Mouse (Mus musculus) WW6 (cell line): ENCODE data around the gene Memo1.
A peak's percentile ranks its signal among the peaks of the same experiment; 100 is the strongest.
"Not testable (repeated sequence)": the region's sequence is repeated elsewhere in the genome, so short reads cannot be mapped to it uniquely, and the experiment has no call there.

Experiments used
- DNase-seq: peaks from one replicate; pipeline ENCODE4 v3.0.0-alpha.2; 2013; ENCODE audit warnings: low read depth, low spot score

Gene Memo1

GRCm38 (mm10) chr17:74295026-74295970 is at the start of gene Memo1:
TSS of gene Memo1 (minus strand) at chr17:74295521.
- DNase-seq, result no peak

- no peak for DNase-seq
Measured at GRCm38 (mm10) chr17:74341151-74341550, 45.8 kb upstream of the Memo1 start.

- DNase-seq, result no peak
Measured at GRCm38 (mm10) chr17:74338937-74339804, 43.9 kb upstream of the Memo1 start, which contains the start of gene Spast. TSS of gene Spast (plus strand) at chr17:74338987.

GRCm38 (mm10) chr17:74338225-74338931 is 43.1 kb upstream of the Memo1 start:
- peak; percentile 86 for DNase-seq

GRCm38 (mm10) chr17:74331049-74331676 is 35.8 kb upstream of the Memo1 start:
- DNase-seq, result no peak

- not testable (repeated sequence) for DNase-seq
Measured at GRCm38 (mm10) chr17:74328146-74328545, 32.8 kb upstream of the Memo1 start.

- DNase-seq, result not testable (repeated sequence)
Measured at GRCm38 (mm10) chr17:74327195-74327594, 31.9 kb upstream of the Memo1 start.

GRCm38 (mm10) chr17:74323844-74324243 is 28.5 kb upstream of the Memo1 start, which contains the start of gene Dpy30:
TSS of gene Dpy30 (minus strand) at chr17:74323944.
- DNase-seq, result no peak

- DNase-seq, result no peak
Measured at GRCm38 (mm10) chr17:74322400-74323054, 27.2 kb upstream of the Memo1 start.

- no peak for DNase-seq
Measured at GRCm38 (mm10) chr17:74318721-74319120, 23.4 kb upstream of the Memo1 start.

GRCm38 (mm10) chr17:74316309-74316863 is 21.1 kb upstream of the Memo1 start:
- peak; percentile 79 for DNase-seq

GRCm38 (mm10) chr17:74315445-74316308 is 20.4 kb upstream of the Memo1 start:
- no peak for DNase-seq

GRCm38 (mm10) chr17:74306021-74306420 is 10.7 kb upstream of the Memo1 start:
- DNase-seq, result no peak

- DNase-seq, result no peak
Measured at GRCm38 (mm10) chr17:74305616-74306015, 10.3 kb upstream of the Memo1 start.

GRCm38 (mm10) chr17:74304060-74304459 is 8.7 kb upstream of the Memo1 start:
- DNase-seq, result no peak

GRCm38 (mm10) chr17:74300089-74300488 is 4.8 kb upstream of the Memo1 start:
- DNase-seq, result no peak

- DNase-seq, result not testable (repeated sequence)
Measured at GRCm38 (mm10) chr17:74296991-74297390, 1.7 kb upstream of the Memo1 start.

- no peak for DNase-seq
Measured at GRCm38 (mm10) chr17:74296076-74296823, 929 bp upstream of the Memo1 start.
